Mouse (Mus musculus) lung, postnatal 0 days (tissue): Measurements from ENCODE around the gene Tmem192.

ENCODE experiments used
- CTCF ChIP-seq: IDR thresholded peaks from 2 replicates; pipeline ENCODE4 v1.5.1; 2016; ENCODE audit warnings: antibody characterized with exemption, mild to moderate bottlenecking
- EP300 ChIP-seq: IDR thresholded peaks from 2 replicates; pipeline ENCODE4 v1.6.1; 2016; ENCODE audit warnings: antibody characterized with exemption, mild to moderate bottlenecking, control low read depth

- TF ChIP-seq CTCF (no peak), EP300 (no peak)
Measured at GRCm38 (mm10) chr8:64900645-64901044, 46.3 kb upstream of the Tmem192 start.
